Mouse (Mus musculus) embryonic facial prominence, embryonic 15.5 days (tissue): Measurements from ENCODE around the gene Itga7. TPM values are rescaled to one million over a fixed set of nuclear protein-coding genes. Genes with fewer than 3 reads are reported as not detected.

Source experiments
- ATAC-seq: fragments of 200-750 bp; cut with Nextera tagmentation; 2 replicates; pipeline ENCODE4 v1.8.0; 2017; ENCODE audit warnings: low read depth, moderate TSS enrichment; ENCODE audit not compliant: insufficient number of reproducible peaks, low FRiP score, low TSS enrichment
- H3K27ac ChIP-seq: fragments of 300-500 bp; sonication (generic); replicated peaks from 2 replicates; pipeline ENCODE4 v1.5.1; 2015; ENCODE audit warnings: mild to moderate bottlenecking, inconsistent platforms
- H3K27me3 ChIP-seq: fragments of 300-500 bp; sonication (generic); 2 replicates; pipeline ENCODE4 v1.6.1; 2015; ENCODE audit warnings: inconsistent platforms
- H3K36me3 ChIP-seq: fragments of 300-500 bp; sonication (generic); 2 replicates; pipeline ENCODE4 v1.6.1; 2015; ENCODE audit warnings: mild to moderate bottlenecking, inconsistent platforms
- H3K4me1 ChIP-seq: fragments of 300-500 bp; sonication (generic); 2 replicates; pipeline ENCODE4 v1.6.1; 2015; ENCODE audit warnings: inconsistent platforms
- H3K4me2 ChIP-seq: fragments of 300-500 bp; sonication (generic); replicated peaks from 2 replicates; pipeline ENCODE4 v1.6.1; 2015; ENCODE audit warnings: mild to moderate bottlenecking, inconsistent platforms
- H3K4me3 ChIP-seq: fragments of 300-500 bp; sonication (generic); replicated peaks from 2 replicates; pipeline ENCODE4 v1.5.1; 2015; ENCODE audit warnings: mild to moderate bottlenecking, inconsistent platforms
- H3K9ac ChIP-seq: fragments of 300-500 bp; sonication (generic); 2 replicates; pipeline ENCODE4 v1.6.1; 2015; ENCODE audit warnings: inconsistent platforms
- H3K9me3 ChIP-seq: fragments of 300-500 bp; sonication (generic); replicated peaks from 2 replicates; pipeline ENCODE4 v1.6.1; 2016; ENCODE audit warnings: inconsistent platforms
- WGBS: fragments of 180-500 bp; shearing (Covaris S2); methylation state at CpG from one replicate; pipeline ENCODE4 v1.1.7; 2015; 5-methylcytosine and 5-hydroxymethylcytosine counted together
- polyA plus RNA-seq: library from polyadenylated mRNA; unstranded; fragments of >200 nt; fragmentation: Nextera tagmentation; extraction: Ambion mirVana; gene quantifications from 2 replicates; pipeline ENCODE4 v1.2.1, GENCODE M21; 2015

Itga7 gene
- polyA plus RNA-seq, 1 experiment from 2014 or later: 14.3 TPM

DNA sequence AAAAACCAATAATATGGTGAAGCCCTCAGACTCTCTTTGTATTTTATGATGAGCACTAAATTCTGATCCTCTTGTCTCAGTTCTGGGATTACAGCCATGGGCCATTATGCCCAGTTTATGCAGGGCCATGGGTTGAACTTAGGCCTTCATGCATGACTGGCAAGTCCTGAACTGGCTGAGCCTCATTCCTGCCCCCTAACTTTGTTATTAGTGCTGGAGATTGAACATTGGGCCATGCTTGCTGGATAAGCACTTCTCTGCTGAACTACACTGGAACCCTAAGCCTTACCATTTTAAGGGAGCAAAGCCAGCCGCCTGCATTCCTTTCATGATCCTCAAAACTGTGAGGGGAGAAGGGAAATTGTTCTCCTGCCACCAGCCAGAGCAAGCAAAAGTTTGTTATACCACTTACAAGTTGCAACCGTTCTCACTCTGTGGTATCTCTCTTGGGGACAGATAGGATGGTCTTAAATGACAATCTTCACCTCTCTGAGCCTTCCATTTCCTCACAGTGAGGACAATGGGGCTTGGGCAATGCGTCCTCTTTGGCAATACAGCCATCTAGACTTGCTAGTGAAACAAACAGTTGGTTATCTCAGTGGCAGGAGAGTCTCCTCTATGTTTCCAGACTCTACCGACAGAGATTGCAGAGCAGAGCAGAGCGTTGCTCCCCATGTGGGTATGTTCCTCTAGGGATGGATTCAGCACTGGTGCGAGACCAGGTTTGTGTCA, 33.7 kb upstream of the Itga7 start:
- WGBS: 80% methylated on average over 6 of the region's 6 CpGs
- H3K4me1 ChIP-seq: peaks cover 11% of the 10 kb centered on the region

DNA sequence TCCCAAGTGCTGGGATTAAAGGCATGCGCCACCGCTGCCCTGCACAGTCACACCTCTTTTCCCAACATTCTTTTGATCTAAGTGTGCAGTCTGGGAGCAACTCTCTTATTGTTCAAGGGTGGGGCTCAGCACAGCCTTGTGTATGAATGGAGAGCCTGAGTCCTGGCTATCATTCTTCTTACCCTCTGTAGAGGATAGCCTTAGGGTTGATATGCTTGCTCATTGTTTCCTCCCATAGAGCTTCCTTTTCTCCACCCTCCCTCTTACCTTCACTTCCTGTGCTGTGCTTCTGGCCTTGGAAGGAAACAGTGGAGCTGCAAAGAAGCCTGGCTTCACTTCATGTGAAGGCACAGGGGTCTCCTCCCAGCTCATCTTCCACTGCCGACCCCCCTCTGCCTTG, 32.9 kb upstream of the Itga7 start, which contains the start of gene Cd63:
Gene Cd63 (plus strand): TSS at position 292 of the 400 bp plus-strand sequence.
- H3K4me3 ChIP-seq: no peak within 1 kb of the TSS
- 78% methylated on average over 3 of the region's 3 CpGs for WGBS
- H3K4me1 ChIP-seq: peaks cover 11% of the 10 kb centered on the region
- ATAC-seq: no peak
- no peaks in the 10 kb centered on the region for H3K9me3 ChIP-seq
- H3K9ac ChIP-seq: no peak within 1 kb of the TSS
- H3K36me3 ChIP-seq: no peaks in the 10 kb centered on the region
- peaks cover 11% of the 10 kb centered on the region for H3K27me3 ChIP-seq
- H3K27ac ChIP-seq: no peak within 1 kb of the TSS
- no peak within 1 kb of the TSS for H3K4me2 ChIP-seq

More for the DNA sequence above, 33.7 kb upstream of the Itga7 start:
- Histone ChIP-seq H3K9ac (no peak overlapping the region), H3K9me3 (no peaks in the 10 kb centered on the region), H3K27me3 (peaks cover 12% of the 10 kb centered on the region), H3K4me3 (no peak overlapping the region), H3K4me2 (no peak overlapping the region), H3K27ac (no peak overlapping the region), H3K36me3 (no peaks in the 10 kb centered on the region)
- no peak for ATAC-seq

DNA sequence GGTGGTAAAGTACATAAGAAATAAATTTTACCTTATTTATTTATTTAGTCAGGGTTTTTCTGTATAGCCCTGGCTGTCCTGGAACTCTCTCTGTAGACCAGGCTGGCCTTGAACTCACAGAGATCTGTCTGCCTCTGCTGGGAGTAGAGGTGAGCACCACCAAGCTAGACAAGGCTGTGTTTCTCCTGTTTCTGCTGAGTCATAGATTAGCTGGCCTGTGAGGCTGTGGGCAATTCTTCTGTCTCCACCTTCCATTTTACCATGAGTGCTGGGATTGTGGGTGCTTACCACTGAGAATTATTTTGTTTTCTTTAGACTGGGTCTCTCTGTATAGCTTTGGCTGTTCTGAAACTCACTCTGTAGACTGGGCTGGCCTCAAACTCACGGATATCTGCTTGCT, 32.2 kb upstream of the Itga7 start:
- no peaks in the 10 kb centered on the region for H3K36me3 ChIP-seq
- no peaks in the 10 kb centered on the region for H3K9me3 ChIP-seq
- peaks cover 4% of the 10 kb centered on the region; the same call in 1 of the 2 replicates for H3K4me1 ChIP-seq
- no peak overlapping the region for H3K4me2 ChIP-seq
- no peak overlapping the region for H3K27ac ChIP-seq
- 91% methylated on average over 1 of the region's 1 CpGs for WGBS
- no peak for ATAC-seq
- H3K4me3 ChIP-seq: no peak overlapping the region
- H3K9ac ChIP-seq: no peak overlapping the region
- H3K27me3 ChIP-seq: peaks cover 4% of the 10 kb centered on the region

DNA sequence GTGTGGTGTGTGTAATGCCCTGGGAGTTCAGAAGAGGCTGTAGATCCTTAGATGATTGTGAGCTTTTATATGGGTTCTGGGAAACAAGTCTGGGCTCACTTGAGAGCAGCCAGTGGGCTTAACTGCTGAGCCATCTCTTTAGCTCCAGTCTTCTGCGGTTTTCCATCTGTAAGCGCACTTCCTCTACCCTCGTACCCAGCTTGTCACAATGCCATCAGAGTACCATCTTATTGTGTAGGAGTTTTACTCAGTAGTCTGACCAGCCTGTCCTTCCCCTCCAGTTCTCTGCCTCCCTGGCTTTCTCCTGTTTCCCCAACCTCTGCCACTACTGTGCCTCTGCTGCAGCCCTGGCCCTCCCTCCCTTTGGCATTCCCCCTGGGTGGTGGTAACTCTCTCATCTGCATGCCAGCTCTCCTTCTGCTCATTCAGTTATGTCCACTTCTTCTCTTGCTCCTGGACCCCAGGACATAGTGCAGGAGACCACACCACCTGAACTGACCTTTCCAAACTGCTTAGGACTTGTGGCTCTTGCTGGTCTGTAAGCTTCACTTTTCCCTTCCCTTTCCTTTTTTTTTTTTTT, 31.1 kb upstream of the Itga7 start:
- 62% methylated on average over 3 of the region's 3 CpGs for WGBS
- Histone ChIP-seq H3K27me3 (no peaks in the 10 kb centered on the region), H3K36me3 (no peaks in the 10 kb centered on the region), H3K4me3 (no peak overlapping the region), H3K4me1 (no peaks in the 10 kb centered on the region), H3K27ac (no peak overlapping the region), H3K9ac (no peak overlapping the region), H3K4me2 (no peak overlapping the region), H3K9me3 (no peaks in the 10 kb centered on the region)
- ATAC-seq: no peak

DNA sequence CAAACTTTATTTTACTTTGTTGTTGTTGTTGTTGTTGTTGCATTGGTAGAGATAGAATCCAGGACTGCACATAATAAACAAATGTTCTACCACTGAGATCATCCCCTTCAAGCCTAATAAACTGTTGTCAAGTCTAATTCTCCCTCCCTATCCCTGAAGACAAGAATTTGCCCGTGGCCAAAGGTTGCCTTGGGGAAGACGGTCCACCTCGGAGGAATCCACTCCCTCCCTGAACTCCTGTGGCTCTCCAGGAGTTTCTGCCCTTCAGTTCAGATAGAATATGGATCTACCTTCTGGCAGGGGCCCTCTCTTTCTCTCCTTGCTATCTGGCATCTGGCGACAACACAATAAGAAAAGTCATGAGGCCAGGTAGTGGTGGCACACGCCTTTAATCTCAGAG, 28.8 kb upstream of the Itga7 start:
- H3K4me3 ChIP-seq: no peak overlapping the region
- H3K9ac ChIP-seq: no peak overlapping the region
- H3K4me1 ChIP-seq: peaks cover 9% of the 10 kb centered on the region; the same call in 1 of the 2 replicates
- no peak overlapping the region for H3K27ac ChIP-seq
- ATAC-seq: no peak
- H3K4me2 ChIP-seq: no peak overlapping the region
- H3K9me3 ChIP-seq: no peaks in the 10 kb centered on the region
- WGBS: 63% methylated on average over 5 of the region's 5 CpGs
- no peaks in the 10 kb centered on the region for H3K36me3 ChIP-seq
- H3K27me3 ChIP-seq: no peaks in the 10 kb centered on the region

DNA sequence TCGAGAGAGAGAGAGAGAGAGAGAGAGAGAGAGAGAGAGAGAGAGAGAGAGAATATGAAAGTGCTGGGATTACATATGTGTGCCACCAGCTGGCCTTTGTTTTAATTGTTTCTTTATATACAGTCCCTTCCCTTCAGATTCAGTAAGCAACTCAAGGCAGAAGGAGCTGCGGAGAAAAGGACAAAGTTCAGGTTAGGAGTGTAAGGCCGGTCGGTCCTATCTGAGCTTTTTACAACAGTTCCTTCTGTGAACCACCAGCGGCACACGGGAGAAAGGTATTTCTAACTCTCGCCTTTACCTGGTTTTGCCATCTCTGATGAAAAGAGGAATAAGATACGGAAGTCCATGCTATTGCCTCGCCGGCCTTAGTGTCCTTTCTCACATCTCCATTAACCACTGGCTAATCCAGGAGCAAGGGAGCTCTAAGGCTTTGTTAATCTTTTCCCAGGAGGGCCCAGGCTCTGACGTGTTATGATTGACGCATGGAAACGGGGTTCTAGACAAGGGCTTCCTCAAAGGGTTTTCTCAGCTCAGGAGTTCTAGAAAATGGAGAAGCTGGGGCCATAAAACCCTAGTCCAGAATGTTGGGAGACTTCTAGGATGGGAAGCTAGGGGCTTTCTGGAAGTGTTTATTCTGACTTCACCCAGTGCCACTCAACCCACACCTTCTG, 24.7 kb upstream of the Itga7 start:
- no peaks in the 10 kb centered on the region for H3K27me3 ChIP-seq
- H3K27ac ChIP-seq: peak overlapping the region; percentile 98
- peak overlapping the region; percentile 84 for H3K4me2 ChIP-seq
- 61% methylated on average over 13 of the region's 13 CpGs for WGBS
- peak overlapping the region; percentile 95 for H3K9ac ChIP-seq
- H3K4me3 ChIP-seq: peak overlapping the region; percentile 92
- no peaks in the 10 kb centered on the region for H3K9me3 ChIP-seq
- peaks cover 9% of the 10 kb centered on the region for H3K36me3 ChIP-seq
- no peak for ATAC-seq
- peaks cover 40% of the 10 kb centered on the region for H3K4me1 ChIP-seq

DNA sequence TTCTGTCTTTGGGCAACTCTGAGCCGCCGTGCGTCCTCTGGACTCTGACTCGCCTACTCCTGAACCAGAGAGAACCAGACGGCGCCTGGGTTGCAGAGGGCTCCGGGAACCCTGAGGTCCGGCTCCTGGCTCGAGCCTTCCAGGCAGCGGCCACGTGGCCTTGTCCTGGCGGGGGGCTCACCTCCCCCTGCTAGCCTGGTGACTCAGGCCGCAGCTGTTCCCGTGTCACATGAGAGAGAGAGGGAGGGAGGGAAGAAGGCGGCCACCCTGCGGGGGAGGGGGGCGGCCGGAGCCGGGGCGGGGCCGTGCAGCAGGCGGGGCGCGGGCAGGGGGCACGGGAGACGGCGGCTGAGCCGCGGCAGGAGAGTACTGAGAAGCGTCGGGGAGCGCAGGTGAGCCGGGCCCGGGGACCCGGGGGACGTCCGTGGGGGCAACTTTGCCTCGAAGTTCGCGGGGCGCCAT, 24.0 kb upstream of the Itga7 start:
- peaks cover 16% of the 10 kb centered on the region for H3K36me3 ChIP-seq
- H3K4me1 ChIP-seq: peaks cover 43% of the 10 kb centered on the region
- peak overlapping the region; percentile 84 for H3K4me2 ChIP-seq
- ATAC-seq: peak; percentile 89
- H3K9me3 ChIP-seq: no peaks in the 10 kb centered on the region
- H3K27ac ChIP-seq: peak overlapping the region; percentile 98
- 3% methylated on average over 34 of the region's 41 CpGs for WGBS
- H3K27me3 ChIP-seq: no peaks in the 10 kb centered on the region
- peak overlapping the region; percentile 92 for H3K4me3 ChIP-seq
- peak overlapping the region; percentile 95 for H3K9ac ChIP-seq

DNA sequence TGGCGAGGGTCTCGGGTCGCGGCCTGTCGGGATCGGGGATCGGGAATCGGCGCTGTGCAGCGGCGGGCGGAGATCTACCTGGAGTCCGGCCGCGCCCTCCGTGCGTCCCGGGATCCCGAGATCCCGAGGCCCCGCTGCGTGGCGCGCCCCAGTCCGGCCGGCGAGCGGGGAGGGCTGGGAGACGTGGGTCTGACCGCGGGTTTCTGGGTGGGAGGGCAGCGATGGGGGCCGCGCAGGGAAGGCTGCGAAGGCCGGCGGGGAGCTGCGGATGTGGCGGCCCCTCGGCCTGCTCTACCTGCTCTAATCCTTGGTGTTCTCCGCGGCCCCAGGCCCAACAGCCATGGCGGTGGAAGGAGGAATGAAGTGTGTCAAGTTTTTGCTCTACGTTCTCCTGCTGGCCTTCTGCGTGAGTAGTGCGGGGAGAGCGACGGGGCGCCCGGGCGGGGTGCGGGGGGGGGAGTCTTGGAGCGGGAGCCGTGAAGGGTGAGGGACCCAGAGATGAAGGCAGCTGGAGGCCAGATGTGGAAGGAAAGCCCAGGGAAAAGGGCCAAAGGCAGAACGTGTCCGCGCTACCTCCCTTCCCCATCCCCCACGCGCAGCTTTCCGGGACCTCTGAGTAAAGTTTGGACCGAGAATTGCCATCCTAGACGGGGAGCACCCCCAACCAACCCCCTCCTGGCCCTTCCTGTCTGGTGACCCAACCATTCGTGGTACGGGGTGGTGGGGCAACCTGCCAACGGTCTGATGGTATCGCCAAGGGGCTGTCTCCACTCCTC, 23.4 kb upstream of the Itga7 start:
- Histone ChIP-seq H3K36me3 (peaks cover 22% of the 10 kb centered on the region), H3K4me2 (peak overlapping the region; percentile 84), H3K4me1 (peaks cover 43% of the 10 kb centered on the region), H3K27me3 (no peaks in the 10 kb centered on the region), H3K4me3 (peak overlapping the region; percentile 92), H3K9ac (peak overlapping the region; percentile 95), H3K9me3 (no peaks in the 10 kb centered on the region), H3K27ac (peak overlapping the region; percentile 98)
- peak; percentile 45 for ATAC-seq
- under 1% methylated on average over 66 of the region's 66 CpGs for WGBS

DNA sequence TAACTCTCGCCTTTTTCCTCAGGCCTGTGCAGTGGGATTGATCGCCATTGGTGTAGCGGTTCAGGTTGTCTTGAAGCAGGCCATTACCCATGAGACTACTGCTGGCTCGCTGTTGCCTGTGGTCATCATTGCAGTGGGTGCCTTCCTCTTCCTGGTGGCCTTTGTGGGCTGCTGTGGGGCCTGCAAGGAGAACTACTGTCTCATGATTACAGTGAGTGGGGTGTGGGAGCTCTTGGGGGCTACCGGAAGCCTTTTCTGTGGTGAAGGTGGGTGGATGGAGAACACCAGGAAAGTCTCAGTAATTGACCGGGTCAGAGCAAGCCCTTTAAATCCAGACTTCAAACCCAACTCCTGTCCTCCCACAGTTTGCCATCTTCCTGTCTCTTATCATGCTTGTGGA, 22.2 kb upstream of the Itga7 start:
- peak overlapping the region; percentile 84 for H3K4me2 ChIP-seq

DNA sequence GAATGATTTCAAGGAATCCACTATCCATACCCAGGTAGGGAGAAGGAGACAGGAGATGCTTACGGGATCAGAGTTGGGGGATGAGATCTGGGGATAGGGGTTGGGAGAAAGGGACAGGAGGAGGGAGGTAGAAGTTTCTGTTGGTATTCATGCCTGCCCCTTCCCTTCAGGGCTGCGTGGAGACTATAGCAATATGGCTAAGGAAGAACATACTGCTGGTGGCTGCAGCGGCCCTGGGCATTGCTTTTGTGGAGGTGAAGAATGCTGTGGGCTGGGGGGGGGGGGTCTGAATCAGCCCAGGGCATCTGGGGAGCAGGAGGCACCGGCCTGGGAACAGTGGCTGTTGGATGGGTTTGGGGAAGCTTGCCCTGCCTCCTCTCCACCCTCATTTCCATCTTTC, 21.4 kb upstream of the Itga7 start:
- Histone ChIP-seq H3K9me3 (no peaks in the 10 kb centered on the region), H3K27ac (no peak overlapping the region), H3K4me1 (peaks cover 43% of the 10 kb centered on the region), H3K27me3 (no peaks in the 10 kb centered on the region), H3K4me2 (peak overlapping the region; percentile 84; the same call in 1 of the 2 replicates), H3K9ac (no peak overlapping the region), H3K36me3 (peaks cover 39% of the 10 kb centered on the region), H3K4me3 (no peak overlapping the region)
- WGBS: 72% methylated on average over 4 of the region's 4 CpGs
- ATAC-seq: no peak

More for the DNA sequence above, 22.2 kb upstream of the Itga7 start:
- Histone ChIP-seq H3K9ac (no peak overlapping the region), H3K27me3 (no peaks in the 10 kb centered on the region), H3K9me3 (no peaks in the 10 kb centered on the region), H3K36me3 (peaks cover 31% of the 10 kb centered on the region), H3K4me1 (peaks cover 43% of the 10 kb centered on the region), H3K4me3 (peak overlapping the region; percentile 92), H3K27ac (peak overlapping the region; percentile 98; the same call in 1 of the 2 replicates)
- WGBS: 90% methylated on average over 6 of the region's 6 CpGs
- ATAC-seq: no peak
